Comparison of ENCODE assay signal across 10 mouse cellular contexts in the genomic region with DNA sequence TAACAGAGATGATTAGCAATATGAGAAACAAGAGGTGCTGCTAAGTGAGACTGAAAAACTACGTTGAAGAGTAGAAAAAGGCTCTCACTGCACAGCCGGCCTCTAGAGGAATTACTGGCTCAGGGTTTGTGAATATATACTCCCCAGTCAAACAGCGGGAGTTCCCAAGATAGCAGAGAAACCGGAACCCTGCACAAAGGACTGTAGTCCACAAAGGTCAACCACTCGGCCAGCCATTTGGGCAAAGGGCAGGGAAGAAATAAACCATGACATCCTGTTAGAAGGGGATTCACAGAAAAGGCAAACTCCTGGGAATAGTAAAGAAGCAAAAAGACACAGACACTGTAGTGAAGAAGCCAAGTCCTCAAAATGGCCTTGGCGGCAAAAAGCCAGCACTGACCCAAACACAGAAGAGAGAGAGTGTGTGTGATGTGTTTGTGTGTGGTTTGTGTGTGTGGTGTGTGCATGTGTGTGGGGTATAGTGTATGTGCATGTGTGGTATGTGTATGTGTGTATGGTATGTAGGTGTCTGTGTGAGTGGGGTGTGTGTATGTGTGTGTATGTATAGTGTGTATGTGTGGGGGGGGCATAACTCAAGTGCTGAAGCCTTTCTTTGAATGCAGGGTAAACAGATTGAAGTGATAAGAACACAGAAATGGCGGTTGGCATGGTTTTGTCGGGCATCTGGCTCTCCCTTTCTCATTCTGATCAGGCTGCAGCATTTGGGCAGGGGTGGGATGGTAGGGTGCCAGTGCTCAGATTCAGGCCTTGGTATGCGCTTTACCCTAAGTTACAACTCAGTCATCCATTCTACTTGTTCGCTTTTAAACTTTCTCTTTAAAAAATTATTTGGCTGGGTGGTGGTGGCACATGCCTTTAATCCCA.
DNase-seq lines count a peak whose midpoint lies in the region; ATAC-seq and TF ChIP-seq lines count a peak whose summit lies in the region.
"Had no signal": no experiment of that assay in that cellular context is flagged by ENCODE, and none has a peak within 500 bp of the region (broad histone marks: within the 10 kb centered on the region; RNA-seq: fewer than 3 reads in every experiment).

No protein-coding gene starts in this region.

- WGBS in forebrain, embryonic 14.5 days, result 75% methylated on average over 10 of the region's 10 CpGs
- 66% methylated on average over 10 of the region's 10 CpGs for WGBS in forebrain, embryonic 10.5 days
- 57% methylated on average over 10 of the region's 10 CpGs for WGBS in midbrain, embryonic 10.5 days
- WGBS in midbrain, embryonic 16.5 days, result 57% methylated on average over 10 of the region's 10 CpGs
- WGBS in lung, embryonic 14.5 days, result 43% methylated on average over 10 of the region's 10 CpGs

- no peak overlapping the region for H3K9ac ChIP-seq in forebrain, embryonic 14.5 days (ENCODE audit: low read length)
- no peak overlapping the region for H3K9ac ChIP-seq in midbrain, embryonic 16.5 days (ENCODE audit: low read depth, low read length)
- no peak overlapping the region for H3K9ac ChIP-seq in lung, embryonic 14.5 days
- H3K9ac ChIP-seq: hindbrain, embryonic 15.5 days had no signal

- no peak overlapping the region for H3K4me3 ChIP-seq in forebrain, embryonic 14.5 days (ENCODE audit: low read depth, low read length)
- H3K4me3 ChIP-seq in forebrain, embryonic 10.5 days, result no peak overlapping the region
- no peak overlapping the region for H3K4me3 ChIP-seq in midbrain, embryonic 10.5 days
- no peak overlapping the region for H3K4me3 ChIP-seq in midbrain, embryonic 16.5 days (ENCODE audit: low read depth, low read length)
- H3K4me3 ChIP-seq in lung, embryonic 14.5 days (ENCODE audit: low read depth, low read length), result no peak overlapping the region
- H3K4me3 ChIP-seq: hindbrain, embryonic 15.5 days; left cerebral cortex, adult 2 months had no signal

- ATAC-seq in forebrain, embryonic 14.5 days, result peak; percentile 67; the same call in 1 of the 2 replicates
- no peak for ATAC-seq in midbrain, embryonic 16.5 days
- ATAC-seq in lung, embryonic 14.5 days (ENCODE audit: insufficient read depth), result no peak

- H3K27ac ChIP-seq in forebrain, embryonic 14.5 days (ENCODE audit: low read depth, low read length), result no peak overlapping the region
- no peak overlapping the region for H3K27ac ChIP-seq in forebrain, embryonic 10.5 days
- H3K27ac ChIP-seq in midbrain, embryonic 10.5 days (replicated peaks), result 0 out of 2 replicates have a peak overlapping the region, but pooled peaks have one; percentile 49
- H3K27ac ChIP-seq in midbrain, embryonic 16.5 days (ENCODE audit: low read length), result no peak overlapping the region
- no peak overlapping the region for H3K27ac ChIP-seq in lung, embryonic 14.5 days (ENCODE audit: low read depth)
- H3K27ac ChIP-seq: hindbrain, embryonic 15.5 days; left cerebral cortex, adult 2 months had no signal

- H3K4me2 ChIP-seq in forebrain, embryonic 14.5 days (ENCODE audit: low read length), result no peak overlapping the region
- H3K4me2 ChIP-seq in midbrain, embryonic 16.5 days (ENCODE audit: low read length), result no peak overlapping the region
- H3K4me2 ChIP-seq in lung, embryonic 14.5 days, result no peak overlapping the region
- H3K4me2 ChIP-seq: hindbrain, embryonic 15.5 days had no signal

- peaks cover 7% of the 10 kb centered on the region; the same call in 1 of the 2 replicates for H3K36me3 ChIP-seq in forebrain, embryonic 14.5 days (ENCODE audit: control insufficient read depth, insufficient read depth, low read length)
- no peaks in the 10 kb centered on the region for H3K36me3 ChIP-seq in forebrain, embryonic 10.5 days (replicated peaks)
- peaks cover 14% of the 10 kb centered on the region for H3K36me3 ChIP-seq in midbrain, embryonic 10.5 days
- no peaks in the 10 kb centered on the region for H3K36me3 ChIP-seq in midbrain, embryonic 16.5 days (ENCODE audit: control insufficient read depth, insufficient read depth, low read length)
- no peaks in the 10 kb centered on the region for H3K36me3 ChIP-seq in lung, embryonic 14.5 days (ENCODE audit: insufficient read depth)
- H3K36me3 ChIP-seq: hindbrain, embryonic 15.5 days had no signal

- no peak for DNase-seq in forebrain, embryonic 14.5 days (ENCODE audit: low spot score)
- DNase-seq in forebrain, embryonic 10.5 days (ENCODE audit: extremely low spot score, low spot score), result no peak
- no peak for DNase-seq in midbrain, embryonic 10.5 days (ENCODE audit: low spot score)
- peak; percentile 58 for DNase-seq in lung, embryonic 14.5 days
- DNase-seq in Muller cell, postnatal 12 days (ENCODE audit: inconsistent ontology term), result no peak
- DNase-seq in cerebellum, adult 9-11 months, result no peak
- DNase-seq in ovary, adult 18-20 months (ENCODE audit: low spot score), result no peak

- peaks cover 7% of the 10 kb centered on the region; the same call in 1 of the 2 replicates for H3K4me1 ChIP-seq in forebrain, embryonic 14.5 days (ENCODE audit: control insufficient read depth, insufficient read depth, low read length)
- peaks cover 25% of the 10 kb centered on the region for H3K4me1 ChIP-seq in forebrain, embryonic 10.5 days
- H3K4me1 ChIP-seq in midbrain, embryonic 10.5 days, result peaks cover 48% of the 10 kb centered on the region
- peaks cover 6% of the 10 kb centered on the region; the same call in 1 of the 2 replicates for H3K4me1 ChIP-seq in midbrain, embryonic 16.5 days (ENCODE audit: control insufficient read depth, insufficient read depth, low read length)
- H3K4me1 ChIP-seq in lung, embryonic 14.5 days (ENCODE audit: insufficient read depth), result 0 out of 2 replicates have a peak, but pooled peaks cover 4% of the 10 kb centered on the region

- no peaks in the 10 kb centered on the region for H3K9me3 ChIP-seq in forebrain, embryonic 14.5 days (replicated peaks; ENCODE audit: control insufficient read depth, low read length)
- H3K9me3 ChIP-seq in forebrain, embryonic 10.5 days, result peaks cover 7% of the 10 kb centered on the region; the same call in 1 of the 2 replicates
- peaks cover 8% of the 10 kb centered on the region; the same call in 1 of the 2 replicates for H3K9me3 ChIP-seq in midbrain, embryonic 10.5 days (replicated peaks)
- H3K9me3 ChIP-seq in midbrain, embryonic 16.5 days (replicated peaks; ENCODE audit: control insufficient read depth, low read length, poor library complexity, severe bottlenecking), result no peaks in the 10 kb centered on the region; the same call in 1 of the 2 replicates
- no peaks in the 10 kb centered on the region for H3K9me3 ChIP-seq in lung, embryonic 14.5 days (ENCODE audit: low read depth, low read length)
- H3K9me3 ChIP-seq: hindbrain, embryonic 15.5 days had no signal

- no peaks in the 10 kb centered on the region for H3K27me3 ChIP-seq in forebrain, embryonic 14.5 days (replicated peaks; ENCODE audit: control insufficient read depth, insufficient read depth, low read length)
- no peaks in the 10 kb centered on the region for H3K27me3 ChIP-seq in forebrain, embryonic 10.5 days (ENCODE audit: poor library complexity, severe bottlenecking)
- 0 out of 2 replicates have a peak, but pooled peaks cover 6% of the 10 kb centered on the region for H3K27me3 ChIP-seq in midbrain, embryonic 10.5 days (ENCODE audit: low read depth, poor library complexity, severe bottlenecking)
- H3K27me3 ChIP-seq in midbrain, embryonic 16.5 days (ENCODE audit: control insufficient read depth, insufficient read depth, low read depth, low read length), result no peaks in the 10 kb centered on the region
- no peaks in the 10 kb centered on the region for H3K27me3 ChIP-seq in lung, embryonic 14.5 days (ENCODE audit: insufficient read depth, low read length)
- H3K27me3 ChIP-seq: hindbrain, embryonic 15.5 days had no signal

- no peak for TF ChIP-seq CTCF in lung, embryonic 14.5 days (IDR thresholded peaks at IDR 0.05; ENCODE audit: low read depth)
